Mouse (Mus musculus) left cerebral cortex, adult 9 months (tissue): Measurements from ENCODE around the gene Adam15.

Source experiments
- DNase-seq, 2 experiments: peaks; one replicate each; pipeline ENCODE4 v3.0.0; 2022; ENCODE audit warnings: low spot score in 2 of 2

The Adam15 gene

GRCm38 (mm10) chr3:89354816-89355511, 5.2 kb upstream of the Adam15 start:
- DNase-seq: peak; percentile 52 to 90

- no peak for DNase-seq
Observed at GRCm38 (mm10) chr3:89351271-89351670, 1.5 kb upstream of the Adam15 start.

- DNase-seq: no peak
Observed at GRCm38 (mm10) chr3:89348911-89349868, 606 bp downstream of the Adam15 start.

GRCm38 (mm10) chr3:89347916-89348315, 1.9 kb downstream of the Adam15 start:
- DNase-seq: no peak

- no peak for DNase-seq
Observed at GRCm38 (mm10) chr3:89346815-89347540, 2.8 kb downstream of the Adam15 start.

GRCm38 (mm10) chr3:89343279-89343678, 6.5 kb downstream of the Adam15 start:
- no peak for DNase-seq

GRCm38 (mm10) chr3:89341794-89342193, 8.0 kb downstream of the Adam15 start:
- DNase-seq: no peak

GRCm38 (mm10) chr3:89340465-89340864, 9.3 kb downstream of the Adam15 start:
- peak in 1 of 2 experiments; percentile 80 for DNase-seq

GRCm38 (mm10) chr3:89339416-89339815, 10.4 kb downstream of the Adam15 start:
- peak in 1 of 2 experiments; percentile 72 for DNase-seq

GRCm38 (mm10) chr3:89337721-89338578, 11.8 kb downstream of the Adam15 start, which contains the start of gene Efna4:
Efna4 (minus strand) TSS chr3:89338028.
- no peak for DNase-seq

- DNase-seq: no peak
Observed at GRCm38 (mm10) chr3:89337062-89337720, 12.6 kb downstream of the Adam15 start.

- DNase-seq: no peak
Observed at GRCm38 (mm10) chr3:89336529-89336928, 13.3 kb downstream of the Adam15 start.

GRCm38 (mm10) chr3:89333053-89333452, 16.7 kb downstream of the Adam15 start:
- DNase-seq: no peak

- DNase-seq: no peak
Observed at GRCm38 (mm10) chr3:89332476-89332875, 17.3 kb downstream of the Adam15 start.

GRCm38 (mm10) chr3:89332013-89332412, 17.8 kb downstream of the Adam15 start:
- no peak for DNase-seq

- no peak for DNase-seq
Observed at GRCm38 (mm10) chr3:89331561-89331960, 18.2 kb downstream of the Adam15 start.

- DNase-seq: no peak
Observed at GRCm38 (mm10) chr3:89330948-89331347, 18.8 kb downstream of the Adam15 start.

- no peak for DNase-seq
Observed at GRCm38 (mm10) chr3:89330346-89330745, 19.4 kb downstream of the Adam15 start.

GRCm38 (mm10) chr3:89328623-89329022, 21.2 kb downstream of the Adam15 start:
- no peak for DNase-seq

- no peak for DNase-seq
Observed at GRCm38 (mm10) chr3:89327371-89327870, 22.4 kb downstream of the Adam15 start.
